In genomic region chr2:130280818-130281217, GRCm38 (mm10) we compare ENCODE assay signal across 33 mouse cellular contexts. TPM values are rescaled to one million over a fixed set of nuclear protein-coding genes. Genes with fewer than 3 reads are reported as not detected.
DNase-seq lines count a peak whose midpoint lies in the region; ATAC-seq and TF ChIP-seq lines count a peak whose summit lies in the region.
"Had no signal": no experiment of that assay in that cellular context is flagged by ENCODE, and none has a peak within 500 bp of the region (broad histone marks: within the 10 kb centered on the region; RNA-seq: fewer than 3 reads in every experiment).

No protein-coding gene starts in this region.

- no peaks in the 10 kb centered on the region for H3K27me3 ChIP-seq in heart, embryonic 12.5 days (replicated peaks)
- H3K27me3 ChIP-seq in lung, postnatal 0 days (replicated peaks; ENCODE audit: insufficient read depth, low read length) = no peaks in the 10 kb centered on the region
- H3K27me3 ChIP-seq: CH12.LX; embryonic facial prominence, embryonic 15.5 days; forebrain, embryonic 12.5 days; heart, embryonic 13.5 days; limb, embryonic 13.5 days; liver, embryonic 13.5 days; midbrain, embryonic 15.5 days; neural tube, embryonic 12.5 days had no signal

- TF ChIP-seq EP300 in lung, postnatal 0 days (IDR thresholded peaks at IDR 0.05) = no peak

- no peaks in the 10 kb centered on the region for H3K9me3 ChIP-seq in heart, embryonic 12.5 days (replicated peaks)
- H3K9me3 ChIP-seq in lung, postnatal 0 days (ENCODE audit: low read length) = no peaks in the 10 kb centered on the region
- H3K9me3 ChIP-seq: embryonic facial prominence, embryonic 10.5 days; embryonic facial prominence, embryonic 15.5 days; forebrain, embryonic 12.5 days; heart, embryonic 13.5 days; limb, embryonic 13.5 days; liver, embryonic 13.5 days; midbrain, embryonic 15.5 days; neural tube, embryonic 12.5 days had no signal

- ATAC-seq in heart, embryonic 12.5 days (ENCODE audit: insufficient number of reproducible peaks, low FRiP score) = no peak
- no peak for ATAC-seq in lung, postnatal 0 days
- ATAC-seq: intestine, postnatal 0 days; midbrain, embryonic 15.5 days had no signal

- TF ChIP-seq CTCF in layer of hippocampus, adult 2 months (conservative IDR thresholded peaks at IDR 0.05) = no peak
- no peak for TF ChIP-seq CTCF in lung, postnatal 0 days (IDR thresholded peaks at IDR 0.05)

- peaks cover 68% of the 10 kb centered on the region for H3K36me3 ChIP-seq in heart, embryonic 12.5 days
- peaks cover 17% of the 10 kb centered on the region for H3K36me3 ChIP-seq in lung, postnatal 0 days (ENCODE audit: insufficient read depth, low read length)

- no peak overlapping the region for H3K4me2 ChIP-seq in heart, embryonic 12.5 days
- H3K4me2 ChIP-seq in lung, postnatal 0 days (replicated peaks; ENCODE audit: low read depth, low read length) = no peak overlapping the region
- H3K4me2 ChIP-seq: embryonic facial prominence, embryonic 15.5 days; forebrain, embryonic 12.5 days; heart, embryonic 13.5 days; hindbrain, embryonic 14.5 days; limb, embryonic 13.5 days; liver, embryonic 13.5 days; midbrain, embryonic 15.5 days; neural tube, embryonic 12.5 days had no signal

- no peak overlapping the region for H3K9ac ChIP-seq in heart, embryonic 12.5 days
- H3K9ac ChIP-seq in lung, postnatal 0 days (replicated peaks; ENCODE audit: low read depth) = no peak overlapping the region
- H3K9ac ChIP-seq: embryonic facial prominence, embryonic 15.5 days; forebrain, embryonic 12.5 days; hindbrain, embryonic 14.5 days; limb, embryonic 13.5 days; liver, embryonic 13.5 days; midbrain, embryonic 15.5 days; neural tube, embryonic 12.5 days had no signal

- peak; percentile 56 to 61 for DNase-seq in right cerebral cortex, postnatal 10 days (ENCODE audit: low spot score in 2 of 2)
- DNase-seq in right cerebral cortex, postnatal 36 days (ENCODE audit: low spot score in 2 of 2) = no peak
- DNase-seq in NIH3T3 (ENCODE audit: low read depth) = peak; percentile 25
- peak; percentile 69 for DNase-seq in layer of hippocampus, adult 2 months (ENCODE audit: low spot score in 2 of 2)
- DNase-seq in layer of hippocampus, postnatal 36 days = peak; percentile 64
- DNase-seq in lung, postnatal 0 days (ENCODE audit: low spot score) = no peak
- DNase-seq: adrenal gland, postnatal 25 days; cerebellum, adult 18-20 months; cerebellum, postnatal 25 days; gastrocnemius, adult 2 months; heart, adult 2 months; heart, postnatal 10 days; kidney, adult 9 months; kidney, postnatal 14 days; liver, embryonic 13.5 days; lung, adult 18-20 months; lung, postnatal 10 days; right cerebral cortex, postnatal 14 days; thymus, adult 18-20 months; thymus, postnatal 36 days had no signal

- peak overlapping the region; percentile 81 for H3K27ac ChIP-seq in layer of hippocampus, adult 2 months
- no peak overlapping the region for H3K27ac ChIP-seq in heart, embryonic 12.5 days (ENCODE audit: poor library complexity, severe bottlenecking)
- no peak overlapping the region for H3K27ac ChIP-seq in lung, postnatal 0 days (ENCODE audit: low read length)
- H3K27ac ChIP-seq: embryonic facial prominence, embryonic 10.5 days; embryonic facial prominence, embryonic 15.5 days; forebrain, embryonic 12.5 days; gastrocnemius, adult 2 months; heart, adult 2 months; heart, embryonic 13.5 days; hindbrain, embryonic 14.5 days; limb, embryonic 13.5 days; midbrain, embryonic 15.5 days; neural tube, embryonic 12.5 days; stomach, postnatal 0 days had no signal

- peak overlapping the region; percentile 6; the same call in 1 of the 2 replicates for H3K4me3 ChIP-seq in layer of hippocampus, adult 2 months
- no peak overlapping the region for H3K4me3 ChIP-seq in heart, embryonic 12.5 days
- no peak overlapping the region for H3K4me3 ChIP-seq in lung, postnatal 0 days (ENCODE audit: low read depth, low read length)
- H3K4me3 ChIP-seq: embryonic facial prominence, embryonic 15.5 days; forebrain, embryonic 12.5 days; gastrocnemius, adult 2 months; heart, adult 2 months; heart, embryonic 13.5 days; limb, embryonic 13.5 days; liver, embryonic 13.5 days; midbrain, embryonic 15.5 days; neural tube, embryonic 12.5 days had no signal

- H3K4me1 ChIP-seq in heart, embryonic 12.5 days (replicated peaks) = peaks cover 23% of the 10 kb centered on the region
- peaks cover 7% of the 10 kb centered on the region; the same call in 1 of the 2 replicates for H3K4me1 ChIP-seq in lung, postnatal 0 days (ENCODE audit: insufficient read depth, low read depth, low read length)

- WGBS in heart, embryonic 12.5 days = 80% methylated on average over 4 of the region's 4 CpGs
- 59% methylated on average over 4 of the region's 4 CpGs for WGBS in lung, postnatal 0 days

RNA-seq across cellular contexts. Expression of gene Idh3b, which starts 3.5 kb away (rescaled TPM):
- 100 to 1,000 TPM; 314 to 335 TPM for total RNA-seq in layer of hippocampus, adult 2 months (2021)
- total RNA-seq in layer of hippocampus, postnatal 36 days (2021) = 100 to 1,000 TPM; 329 to 336 TPM
- 218 and 221 TPM in 2 replicates for polyA plus RNA-seq in heart, embryonic 12.5 days (2016; fragmentation: Nextera tagmentation; extraction: Ambion mirVana)
- polyA plus RNA-seq in lung, postnatal 0 days (2015; fragmentation: Nextera tagmentation; extraction: Ambion mirVana) = 97.9 and 100 TPM in 2 replicates

RNA-seq across cellular contexts. Expression of gene Nop56, which starts 6.6 kb away (rescaled TPM):
- total RNA-seq in layer of hippocampus, adult 2 months (2021) = 100 to 1,000 TPM; 146 to 167 TPM
- 100 to 1,000 TPM; 143 to 144 TPM for total RNA-seq in layer of hippocampus, postnatal 36 days (2021)
- 192 and 193 TPM in 2 replicates for polyA plus RNA-seq in heart, embryonic 12.5 days (2016; fragmentation: Nextera tagmentation; extraction: Ambion mirVana)
- polyA plus RNA-seq in lung, postnatal 0 days (2015; fragmentation: Nextera tagmentation; extraction: Ambion mirVana) = 56.1 and 63.8 TPM in 2 replicates

RNA-seq across cellular contexts. Expression of gene Ebf4, which starts 14.2 kb away (rescaled TPM):
- total RNA-seq in layer of hippocampus, adult 2 months (2021) = 10 to 100 TPM; 11.3 to 11.8 TPM
- total RNA-seq in layer of hippocampus, postnatal 36 days (2021) = 10 to 100 TPM; 11.4 to 11.7 TPM
- 0.91 and 1.2 TPM in 2 replicates for polyA plus RNA-seq in heart, embryonic 12.5 days (2016; fragmentation: Nextera tagmentation; extraction: Ambion mirVana)
- 0.80 and 0.88 TPM in 2 replicates for polyA plus RNA-seq in lung, postnatal 0 days (2015; fragmentation: Nextera tagmentation; extraction: Ambion mirVana)
- total RNA-seq: hematopoietic stem cell, adult 5-6 weeks had no signal

Comparison
In these comparisons a context has a peak if more than half of its experiments do, and no peak if none do; other contexts are left out.
1. DNase-seq: peak in right cerebral cortex, postnatal 10 days (2 of 2), NIH3T3 (single experiment), layer of hippocampus, adult 2 months (2 of 2) and layer of hippocampus, postnatal 36 days (2 of 2); none in right cerebral cortex, postnatal 36 days (0 of 2) and lung, postnatal 0 days (single experiment).